Mouse (Mus musculus): Measurements from ENCODE around the gene Retreg2.

Gene Retreg2

DNA sequence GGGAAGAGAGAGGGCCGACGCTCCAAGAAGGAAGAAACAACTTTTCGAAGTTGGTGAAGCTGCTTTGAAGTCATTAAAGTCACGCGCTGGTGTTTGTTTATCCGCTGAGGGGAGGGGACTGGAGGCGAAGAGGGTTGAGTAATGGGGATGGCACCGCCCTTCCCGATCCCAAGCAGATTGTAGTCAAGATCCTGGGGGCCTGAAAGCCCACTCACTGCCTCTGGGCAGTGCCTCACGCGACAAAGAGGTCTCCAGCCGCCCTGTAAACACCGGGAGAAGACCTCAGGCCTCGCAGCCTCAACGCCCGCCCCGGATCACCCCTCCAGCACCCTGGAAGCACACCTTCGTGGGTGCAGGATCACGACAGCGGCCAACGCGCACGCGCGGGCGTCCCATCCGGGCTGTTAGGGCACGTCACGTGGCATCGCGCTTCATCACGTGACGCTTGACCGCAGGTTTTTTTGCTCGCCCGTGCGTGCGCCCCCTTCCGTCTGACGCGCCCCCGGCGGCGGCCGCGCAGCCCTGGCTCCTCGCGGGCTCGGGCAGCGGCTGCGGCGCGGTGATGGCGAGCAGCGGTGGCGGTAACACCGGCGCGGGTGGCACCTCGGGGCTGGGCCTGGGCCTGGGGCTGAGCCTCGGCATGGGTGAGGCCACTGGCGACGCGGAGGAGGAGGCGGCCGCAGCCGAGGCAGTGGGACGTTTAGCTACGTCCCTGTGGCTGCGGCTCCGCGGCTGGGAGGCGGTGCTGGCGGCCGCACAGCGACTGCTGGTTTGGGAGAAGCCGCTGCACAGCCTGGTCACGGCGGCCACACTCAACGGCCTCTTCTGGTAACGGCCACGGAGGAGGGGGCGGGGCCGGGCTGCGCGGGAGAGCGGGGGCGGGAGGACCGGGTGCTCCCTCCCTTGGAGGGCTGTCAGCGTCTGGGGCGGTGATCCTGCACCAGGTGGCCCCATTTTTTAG is at the start of gene Retreg2, which contains the start of gene Cnppd1:
Retreg2 (plus strand) TSS at position 478 of the 961 bp plus-strand sequence.
Cnppd1 (minus strand) TSS at position 411 of the 961 bp plus-strand sequence.
- peak; percentile 94 for DNase-seq

- no peak for DNase-seq
Measured at GRCm38 (mm10) chr1:75122211-75122610, 20.4 kb upstream of the Retreg2 start.

GRCm38 (mm10) chr1:75124346-75125321 is 17.9 kb upstream of the Retreg2 start, which contains the start of gene Nhej1:
Gene Nhej1 (minus strand): TSS chr1:75125200.
- DNase-seq: peak; percentile 88

DNA sequence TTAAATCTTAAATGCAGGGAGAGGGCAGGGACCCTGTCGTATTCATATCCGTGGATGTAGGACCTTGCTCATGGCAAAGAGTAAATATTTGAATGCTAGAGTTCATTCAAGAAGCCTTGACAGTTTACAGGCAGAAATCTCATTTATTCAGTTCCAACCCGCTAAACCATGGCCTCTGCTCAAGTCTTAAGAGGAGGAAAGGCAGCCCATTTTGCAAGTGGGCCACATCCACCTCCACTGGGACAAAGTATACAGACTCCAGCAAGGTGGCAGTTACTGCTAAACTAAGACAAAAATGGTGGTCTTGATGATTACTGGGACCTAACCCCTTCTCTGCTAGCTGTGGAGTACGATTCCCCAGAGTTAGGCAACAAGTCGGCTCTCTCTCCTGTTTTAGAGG is 17.2 kb upstream of the Retreg2 start:
- no peak for DNase-seq

GRCm38 (mm10) chr1:75128641-75129040 is 13.9 kb upstream of the Retreg2 start:
- peak; percentile 33 for DNase-seq

DNA sequence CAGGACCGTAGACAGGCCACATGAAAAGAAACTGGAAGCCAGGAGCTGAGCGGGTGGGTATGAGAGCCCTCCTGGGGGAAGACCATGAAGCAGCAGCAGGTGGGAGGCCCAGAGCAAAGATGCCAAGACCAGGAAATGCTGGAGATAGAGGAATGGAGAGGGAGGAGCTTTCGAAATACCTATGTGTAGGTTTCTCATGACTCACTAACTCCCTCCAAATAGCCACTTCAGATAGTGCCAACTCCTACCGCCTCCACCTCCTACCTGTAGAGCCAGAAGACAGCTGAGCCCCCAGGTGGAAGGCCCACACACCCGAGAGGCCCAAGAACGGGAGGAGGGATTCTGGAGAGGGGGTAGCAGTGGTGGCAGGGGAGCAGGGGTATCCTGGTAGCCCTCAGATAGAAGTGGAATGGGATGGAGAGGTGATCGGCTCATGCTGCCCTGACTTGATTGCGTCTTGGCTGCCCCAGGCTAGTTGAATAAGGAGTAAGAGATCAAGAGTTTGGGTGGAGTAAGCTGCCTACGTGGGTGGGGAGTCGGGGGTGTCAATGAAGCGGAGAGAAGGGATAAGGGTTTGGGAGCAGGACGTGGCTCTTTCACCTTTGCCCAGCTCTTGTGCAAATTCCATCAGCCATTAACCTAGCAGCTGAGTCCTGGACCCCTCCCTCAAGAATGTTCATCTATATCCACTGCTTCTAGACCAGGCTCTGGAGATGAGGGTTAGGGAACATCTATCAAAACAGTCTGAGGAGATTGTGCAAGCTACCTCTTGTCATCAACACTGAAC is 9.0 kb upstream of the Retreg2 start, which contains the start of gene Slc23a3:
Slc23a3 (minus strand) TSS at position 470 of the 787 bp plus-strand sequence.
- no peak for DNase-seq

- no peak for DNase-seq
Measured at GRCm38 (mm10) chr1:75136293-75136692, 6.3 kb upstream of the Retreg2 start.

DNA sequence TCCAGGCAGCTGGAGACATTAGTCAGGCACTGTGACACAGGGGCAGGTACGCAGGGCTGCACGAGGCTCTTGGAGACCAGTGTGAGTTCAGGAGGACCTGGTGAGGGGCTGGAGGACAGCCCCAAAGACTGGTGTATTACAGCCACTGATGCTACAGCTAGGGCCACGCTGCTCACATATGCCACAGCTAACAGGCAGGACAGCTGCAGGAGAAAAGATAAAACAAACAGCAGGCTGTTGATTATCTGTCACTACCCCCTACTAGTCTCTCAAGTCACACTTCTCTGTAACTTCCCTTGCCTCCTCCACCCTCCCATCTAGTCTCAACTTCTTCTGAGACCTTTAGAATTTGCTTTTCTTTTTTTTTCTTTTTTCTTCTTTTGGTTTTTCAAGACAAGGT is 5.8 kb upstream of the Retreg2 start:
- DNase-seq: no peak

DNA sequence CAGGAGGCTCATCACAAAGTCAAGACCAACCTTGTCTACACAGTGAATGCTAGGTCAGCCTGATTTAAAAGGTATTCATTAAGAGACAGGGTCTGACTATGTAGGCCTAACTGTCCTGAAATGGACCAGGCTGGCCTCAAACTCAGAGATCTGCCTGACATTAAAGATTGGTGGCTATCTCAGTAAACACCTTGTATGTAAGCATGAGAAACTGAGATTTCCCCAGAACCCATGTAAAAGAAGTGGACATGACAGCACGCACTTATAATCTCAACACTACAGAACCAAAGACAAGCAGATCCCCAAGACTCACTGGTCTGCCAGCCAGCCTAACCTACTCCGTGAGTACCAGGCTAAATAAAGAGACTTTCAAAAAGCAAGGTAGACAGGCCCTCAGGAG is 4.1 kb upstream of the Retreg2 start:
- DNase-seq: no peak

DNA sequence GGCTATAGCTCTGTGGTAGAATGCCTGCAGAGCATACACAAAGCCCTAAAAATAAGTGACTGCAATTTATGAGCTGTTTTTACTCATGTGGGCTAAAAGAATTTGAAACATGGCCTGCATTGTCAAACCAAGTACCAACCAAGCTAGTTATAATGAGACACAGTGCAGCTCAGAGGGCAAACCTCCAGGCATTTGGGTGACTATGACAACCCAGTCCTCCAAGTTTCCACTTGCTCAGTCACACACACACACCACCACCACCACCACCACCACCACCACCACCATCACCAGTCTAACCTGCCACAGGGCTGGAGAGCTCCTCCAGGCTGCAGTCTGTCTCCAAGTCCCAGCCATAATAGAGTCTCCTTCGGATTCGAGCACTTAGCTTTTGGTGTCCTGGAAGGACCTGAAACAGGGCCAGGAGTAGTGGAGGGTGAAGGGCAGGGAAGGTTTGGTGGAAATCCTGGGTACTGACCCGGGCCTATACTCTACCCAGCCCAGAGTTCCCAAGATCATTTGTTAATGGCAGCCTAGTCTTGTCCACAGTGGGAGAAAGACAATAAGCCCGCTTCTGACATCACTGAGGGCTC is 1.9 kb upstream of the Retreg2 start:
- no peak for DNase-seq

DNA sequence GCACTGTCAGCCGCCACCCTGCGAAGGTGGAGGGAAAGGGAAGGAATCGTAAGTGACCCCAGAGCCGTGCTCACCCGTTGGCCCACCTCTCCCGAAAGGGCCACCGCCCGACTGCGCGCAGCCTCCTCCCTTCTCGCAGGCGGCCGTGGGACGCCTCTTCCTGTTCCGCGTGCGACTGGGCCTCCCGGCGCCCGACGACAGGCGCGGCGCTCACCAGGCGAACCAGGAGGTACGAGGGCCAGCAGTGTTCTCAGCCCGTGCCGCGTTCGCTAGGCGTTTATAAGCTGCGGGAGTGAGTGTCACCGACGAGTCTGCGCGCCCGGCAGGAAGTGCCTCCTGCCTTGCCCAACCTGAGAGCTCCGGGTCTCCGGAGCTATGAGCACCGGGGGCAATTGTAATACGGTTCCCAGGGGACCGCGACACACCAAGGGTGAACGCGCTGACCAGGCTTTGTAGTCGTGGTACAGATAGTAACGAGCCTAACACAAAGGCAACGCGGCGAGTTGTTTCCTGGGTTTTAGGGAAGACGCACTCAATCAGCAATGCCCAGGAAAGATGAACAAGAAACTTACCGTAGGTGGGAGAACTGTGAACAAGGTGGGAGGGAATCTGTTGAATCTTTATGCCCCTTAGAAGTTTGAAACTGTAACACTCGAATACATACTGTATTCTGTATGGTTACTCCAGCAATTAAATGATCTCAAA is 940 bp upstream of the Retreg2 start:
- peak; percentile 67 for DNase-seq

DNA sequence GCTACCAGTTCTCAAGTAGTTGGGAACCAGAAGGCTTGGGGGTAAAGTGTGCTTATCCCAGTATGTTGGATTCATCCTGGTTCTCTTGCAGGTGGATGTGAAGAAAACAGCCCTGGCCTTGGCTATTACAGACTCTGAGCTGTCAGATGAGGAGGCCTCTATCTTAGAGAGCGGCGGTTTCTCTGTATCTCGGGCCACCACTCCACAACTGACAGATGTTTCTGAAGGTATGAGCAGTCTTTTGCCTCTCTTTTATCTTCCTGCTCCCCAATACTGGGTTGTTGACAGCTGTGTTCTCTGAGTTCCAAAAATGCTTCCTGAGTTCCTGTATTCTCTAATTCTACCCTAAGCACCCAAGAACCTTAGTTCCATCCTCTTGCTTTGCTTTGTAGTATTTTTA is 3.0 kb downstream of the Retreg2 start:
- DNase-seq: no peak

DNA sequence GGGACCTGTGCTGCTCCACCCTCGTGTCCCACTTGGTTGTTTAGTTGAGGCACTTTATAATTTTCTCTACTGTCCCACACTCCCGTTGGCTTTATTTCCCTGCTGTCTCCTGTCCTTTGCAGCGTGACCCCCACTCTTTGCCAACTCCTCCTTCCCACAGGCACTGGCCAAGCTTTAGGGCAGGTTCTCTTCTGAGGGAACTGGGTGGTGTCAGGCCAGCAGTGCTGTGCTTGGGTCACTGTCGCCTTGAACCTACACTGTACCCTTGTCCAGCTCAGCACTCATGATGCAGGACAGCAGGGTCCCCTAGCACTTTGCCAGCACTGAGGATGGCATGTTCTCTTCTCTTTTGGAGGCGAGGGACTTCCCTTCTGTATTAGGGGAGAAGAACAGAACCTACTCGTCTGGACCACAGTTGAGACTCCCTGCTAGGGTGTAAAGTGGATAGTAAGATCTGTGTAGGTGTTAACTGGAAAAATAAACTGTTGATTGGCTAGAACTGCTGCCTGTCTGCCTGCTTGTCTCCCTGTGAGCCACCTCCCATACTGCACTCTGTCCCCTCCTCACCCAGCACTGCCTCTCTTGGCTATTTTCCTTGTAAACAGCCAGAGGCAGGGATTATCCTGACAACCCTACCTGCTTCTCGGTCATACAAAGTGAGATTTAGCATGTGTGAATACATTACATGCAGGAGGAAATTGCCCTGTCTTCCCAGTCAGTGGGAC is 5.0 kb downstream of the Retreg2 start:
- DNase-seq: no peak

- no peak for DNase-seq
Measured at GRCm38 (mm10) chr1:75148727-75149126, 6.1 kb downstream of the Retreg2 start.

DNA sequence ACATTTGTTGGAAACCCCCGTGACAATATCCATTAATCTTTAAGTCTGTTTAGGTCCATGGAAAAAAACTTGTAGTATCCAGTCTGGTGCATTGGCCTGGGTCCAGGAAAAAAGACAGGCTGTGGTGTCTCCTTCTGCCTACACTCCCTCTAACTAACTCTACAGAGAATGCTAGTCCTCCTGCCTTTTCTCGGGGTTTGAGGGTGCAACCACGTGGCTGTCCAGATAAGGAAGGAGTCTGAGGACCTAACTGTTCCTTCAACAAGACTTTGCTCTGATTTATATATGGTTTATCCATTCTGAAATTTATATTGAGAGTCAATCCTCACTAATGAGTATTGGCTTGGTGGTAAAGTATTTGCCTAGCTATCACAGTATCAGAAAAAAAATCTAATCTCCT is 13.3 kb downstream of the Retreg2 start:
- DNase-seq: no peak

DNA sequence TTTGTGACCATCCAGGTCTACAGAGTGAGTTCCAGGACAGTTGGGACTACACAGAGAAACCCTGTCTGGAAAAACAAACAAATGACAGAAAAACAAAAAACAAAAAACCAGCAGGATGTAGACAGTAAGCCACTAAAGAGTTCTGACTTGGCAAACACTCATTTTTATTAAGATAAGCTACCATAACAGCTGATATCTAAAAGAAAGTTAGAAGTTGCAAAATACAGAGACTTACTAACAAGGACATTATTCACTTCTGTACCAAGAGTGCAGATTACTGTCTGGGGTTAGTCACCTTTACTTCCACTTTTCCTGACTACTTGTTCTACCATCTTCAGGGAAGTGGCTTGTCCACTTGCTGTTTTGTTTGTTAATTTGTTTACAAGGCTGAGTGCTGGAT is 16.4 kb downstream of the Retreg2 start:
- no peak for DNase-seq

- DNase-seq: no peak
Measured at GRCm38 (mm10) chr1:75159540-75160255, 17.1 kb downstream of the Retreg2 start.

DNA sequence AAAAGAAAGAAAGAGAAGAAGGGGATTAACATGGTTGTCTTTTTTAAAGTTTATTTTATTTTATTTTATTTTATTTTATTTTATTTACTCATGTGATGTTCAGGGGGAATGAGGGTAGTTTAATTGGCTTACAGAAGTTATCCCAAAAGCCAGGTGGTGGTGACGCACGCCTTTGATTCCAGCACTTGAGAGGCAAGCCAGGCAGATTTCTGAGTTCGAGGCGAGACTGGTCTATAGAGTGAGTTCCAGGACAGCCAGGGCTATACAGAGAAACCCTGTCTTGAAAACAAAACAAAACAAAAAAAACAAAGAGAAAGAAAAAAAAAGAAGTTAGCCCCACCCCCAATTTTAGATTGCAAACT is 17.7 kb downstream of the Retreg2 start:
- no peak for DNase-seq

- no peak for DNase-seq
Measured at GRCm38 (mm10) chr1:75168093-75168471, 25.5 kb downstream of the Retreg2 start.

Measured in right cerebral cortex, adult 18-20 months (tissue).